In the genomic region with DNA sequence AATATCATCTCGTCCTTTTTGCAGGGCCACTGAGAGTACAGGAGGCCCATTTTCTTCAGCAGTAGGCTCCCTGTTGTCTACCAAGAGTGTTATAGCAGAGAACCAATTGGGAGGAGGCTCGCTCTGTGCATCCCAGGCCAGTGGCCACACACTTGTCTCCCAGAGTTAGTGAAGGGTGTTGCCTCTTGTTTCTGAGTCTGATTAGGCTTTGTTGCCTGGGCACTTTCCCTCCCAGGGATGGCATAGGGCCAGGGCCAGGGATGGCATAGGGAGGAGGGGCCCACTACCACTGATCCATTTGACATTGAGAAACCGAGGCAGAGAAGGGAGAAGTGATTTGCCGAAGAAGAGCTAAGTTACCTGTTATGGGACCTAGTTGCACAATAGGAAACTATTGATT, we compare ENCODE assay signal across 11 mouse cellular contexts.
"Had no signal": no experiment of that assay in that cellular context is flagged by ENCODE, and none has a peak within 500 bp of the region (broad histone marks: within the 10 kb centered on the region; RNA-seq: fewer than 3 reads in every experiment).

No protein-coding gene starts in this region.

- DNase-seq: kidney, adult 8-10 months; kidney, postnatal 4 days; lung, adult 2 months; lung, postnatal 36 days; thymus, postnatal 4 days had no signal

- H3K9ac ChIP-seq: liver, embryonic 15.5 days had no signal

- H3K36me3 ChIP-seq: limb, embryonic 10.5 days; liver, embryonic 15.5 days had no signal

- H3K4me3 ChIP-seq: liver, embryonic 15.5 days had no signal

- H3K4me2 ChIP-seq: liver, embryonic 11.5 days; liver, embryonic 15.5 days had no signal

- H3K4me1 ChIP-seq: liver, embryonic 15.5 days had no signal

- H3K27ac ChIP-seq: kidney, postnatal 0 days; limb, embryonic 10.5 days; liver, embryonic 15.5 days; stomach, postnatal 0 days had no signal

- ATAC-seq: lung, postnatal 0 days had no signal

- H3K9me3 ChIP-seq: limb, embryonic 10.5 days; liver, embryonic 15.5 days had no signal
